Mouse (Mus musculus) G1E (cell line): ENCODE measurements around the gene Hist2h3c2.
"Not testable (repeated sequence)": the region's sequence is repeated elsewhere in the genome, so short reads cannot be mapped to it uniquely, and the experiment has no call there.

Source experiments
- CTCF ChIP-seq: IDR thresholded peaks from 2 replicates; pipeline ENCODE4 v1.5.1; 2012; ENCODE audit warnings: low read depth, low read length, inconsistent platforms, mixed read lengths
- GATA1 ChIP-seq: IDR thresholded peaks from 2 replicates; pipeline ENCODE4 v1.6.1; 2012; ENCODE audit warnings: borderline replicate concordance, low read length, inconsistent platforms, mixed read lengths
- GATA2 ChIP-seq: IDR thresholded peaks from 2 replicates; pipeline ENCODE4 v1.6.1; 2012; ENCODE audit warnings: low read depth, low read length, inconsistent platforms, borderline replicate concordance
- TAL1 ChIP-seq: conservative IDR thresholded peaks from 2 replicates; pipeline ENCODE4 v1.6.1; 2012; ENCODE audit warnings: low read depth, low read length, inconsistent platforms, mixed read lengths

DNA sequence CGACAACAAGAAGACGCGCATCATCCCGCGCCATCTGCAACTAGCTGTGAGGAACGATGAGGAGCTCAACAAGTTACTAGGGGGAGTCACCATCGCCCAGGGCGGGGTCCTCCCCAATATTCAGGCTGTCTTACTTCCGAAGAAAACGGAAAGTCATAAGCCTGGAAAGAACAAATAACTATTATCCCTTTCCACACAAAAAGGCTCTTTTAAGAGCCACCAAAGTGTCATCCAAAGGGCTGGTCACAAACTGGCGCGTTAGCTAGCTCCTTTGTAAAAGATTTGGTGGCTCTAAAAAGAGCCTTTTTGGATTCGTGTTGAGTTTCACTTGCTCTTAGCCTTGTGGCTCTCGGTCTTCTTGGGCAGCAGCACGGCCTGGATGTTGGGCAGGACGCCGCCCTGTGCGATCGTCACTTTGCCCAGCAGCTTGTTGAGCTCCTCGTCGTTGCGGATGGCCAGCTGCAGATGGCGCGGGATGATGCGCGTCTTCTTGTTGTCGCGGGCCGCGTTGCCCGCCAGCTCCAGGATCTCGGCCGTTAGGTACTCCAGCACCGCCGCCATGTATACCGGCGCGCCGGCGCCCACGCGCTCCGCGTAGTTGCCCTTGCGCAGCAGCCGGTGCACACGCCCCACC lies 18.7 kb downstream of the Hist2h3c2 start:
- TF ChIP-seq CTCF, TAL1, GATA2, GATA1: not testable (repeated sequence)
